Mouse (Mus musculus): ENCODE data around the gene Mlip.

- TF ChIP-seq CTCF (IDR thresholded peaks at IDR 0.05; ENCODE audit: control insufficient read depth, insufficient read depth, low read length) (no peak), POLR2A (IDR thresholded peaks at IDR 0.05; ENCODE audit: borderline replicate concordance, control insufficient read depth, low read depth, low read length) (no peak)
Observed at GRCm38 (mm10) chr9:77376561-77376960, 23.8 kb upstream of the Mlip start.
